Mouse (Mus musculus): Measurements from ENCODE around the gene Hsp90ab1. TPM values are rescaled to one million over a fixed set of nuclear protein-coding genes. Genes with fewer than 3 reads are reported as not detected.

The Hsp90ab1 gene
- polyA plus RNA-seq, 1 experiment from 2014 or later, result 1,551 TPM

- H3K4me1 ChIP-seq, result peaks cover 12% of the 10 kb centered on the region; the same call in 1 of the 2 replicates
- ATAC-seq (ENCODE audit: insufficient read depth, low FRiP score, low read depth), result no peak
- no peaks in the 10 kb centered on the region for H3K9me3 ChIP-seq
- H3K36me3 ChIP-seq, result peaks cover 4% of the 10 kb centered on the region; the same call in 1 of the 2 replicates
- H3K27ac ChIP-seq, result no peak overlapping the region
- H3K4me3 ChIP-seq (replicated peaks), result no peak overlapping the region
- H3K9ac ChIP-seq, result no peak overlapping the region
- H3K27me3 ChIP-seq (replicated peaks), result no peaks in the 10 kb centered on the region
- no peak overlapping the region for H3K4me2 ChIP-seq
- 75% methylated on average over 12 of the region's 12 CpGs for WGBS
Observed at GRCm38 (mm10) chr17:45518766-45519475, 54.1 kb downstream of the Hsp90ab1 start.

Other genes starting within 250 kb of the Hsp90ab1 start
- 55.7 and 59.0 TPM in 2 replicates for gene Cdc5l, start 139.5 kb downstream of the Hsp90ab1 start, polyA plus RNA-seq (2015; fragmentation: Nextera tagmentation; extraction: Ambion mirVana)
- gene Spats1, start 97.9 kb downstream of the Hsp90ab1 start, polyA plus RNA-seq (2015; fragmentation: Nextera tagmentation; extraction: Ambion mirVana), result 0.15 and 0.30 TPM in 2 replicates
- gene Aars2, start 66.4 kb downstream of the Hsp90ab1 start, polyA plus RNA-seq (2015; fragmentation: Nextera tagmentation; extraction: Ambion mirVana), result 17.2 and 17.7 TPM in 2 replicates
- gene Tcte1, start 49.8 kb downstream of the Hsp90ab1 start, polyA plus RNA-seq (2015; fragmentation: Nextera tagmentation; extraction: Ambion mirVana), result 0.12 and 0.36 TPM in 2 replicates
- gene Tmem151b, start 23.6 kb downstream of the Hsp90ab1 start, polyA plus RNA-seq (2015; fragmentation: Nextera tagmentation; extraction: Ambion mirVana), result 2.3 and 2.5 TPM in 2 replicates
- 4.3 and 4.4 TPM in 2 replicates for gene Nfkbie, start 17.6 kb downstream of the Hsp90ab1 start, polyA plus RNA-seq (2015; fragmentation: Nextera tagmentation; extraction: Ambion mirVana)
- gene Slc35b2, start 9.4 kb downstream of the Hsp90ab1 start, polyA plus RNA-seq (2015; fragmentation: Nextera tagmentation; extraction: Ambion mirVana), result 115 and 131 TPM in 2 replicates
- gene Slc29a1, start 26.3 kb upstream of the Hsp90ab1 start, polyA plus RNA-seq (2015; fragmentation: Nextera tagmentation; extraction: Ambion mirVana), result 83.4 and 88.9 TPM in 2 replicates
- 0.40 and 1.3 TPM in 2 replicates for gene Mymx, start 28.8 kb upstream of the Hsp90ab1 start, polyA plus RNA-seq (2015; fragmentation: Nextera tagmentation; extraction: Ambion mirVana)
- 0.26 and 0.41 TPM in 2 replicates for gene Capn11, start 86.1 kb upstream of the Hsp90ab1 start, polyA plus RNA-seq (2015; fragmentation: Nextera tagmentation; extraction: Ambion mirVana)
- gene Mrpl14, start 113.1 kb upstream of the Hsp90ab1 start, polyA plus RNA-seq (2015; fragmentation: Nextera tagmentation; extraction: Ambion mirVana), result 145 and 154 TPM in 2 replicates
- 39.8 and 43.3 TPM in 2 replicates for gene Tmem63b, start 113.6 kb upstream of the Hsp90ab1 start, polyA plus RNA-seq (2015; fragmentation: Nextera tagmentation; extraction: Ambion mirVana)
- gene 1600014C23Rik, start 160.6 kb upstream of the Hsp90ab1 start, polyA plus RNA-seq (2015; fragmentation: Nextera tagmentation; extraction: Ambion mirVana), result not detected in 2 replicates